Mouse (Mus musculus): Measurements from ENCODE around the gene Sumo3. TPM values are rescaled to one million over a fixed set of nuclear protein-coding genes. Genes with fewer than 3 reads are reported as not detected.

Gene Sumo3
- polyA plus RNA-seq, 1 experiment from 2014 or later = 282 TPM

- Histone ChIP-seq H3K4me1 (replicated peaks) (peaks cover 21% of the 10 kb centered on the region), H3K36me3 (no peaks in the 10 kb centered on the region), H3K27me3 (no peaks in the 10 kb centered on the region), H3K9ac (no peak overlapping the region), H3K27ac (replicated peaks) (no peak overlapping the region), H3K4me3 (no peak overlapping the region), H3K4me2 (peak overlapping the region; percentile 70; the same call in 1 of the 2 replicates), H3K9me3 (no peaks in the 10 kb centered on the region)
- ATAC-seq (ENCODE audit: low FRiP score, low read depth) = no peak
- 61% methylated on average over 10 of the region's 10 CpGs for WGBS
These were observed 25.6 kb upstream of the Sumo3 start for GRCm38 (mm10) chr10:77580027-77580920.

DNA sequence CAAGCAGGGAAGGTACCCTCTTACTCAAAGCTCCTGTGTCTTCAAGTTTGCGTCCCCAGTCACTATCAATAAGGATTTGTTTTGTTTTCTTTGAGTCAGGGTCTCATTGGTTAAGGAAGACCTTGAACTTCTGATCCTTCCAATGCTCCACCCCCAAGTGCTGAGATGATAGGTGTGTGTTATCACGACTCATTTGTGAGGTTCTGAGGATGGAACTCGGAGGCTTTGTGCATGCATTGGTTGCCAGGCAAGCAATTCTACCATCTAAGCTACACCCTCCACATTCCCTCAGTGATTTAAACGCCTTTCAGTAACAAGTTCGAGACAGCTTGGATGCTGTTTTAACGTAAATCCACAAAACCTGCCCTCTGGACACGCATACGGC lies 24.9 kb upstream of the Sumo3 start:
- Histone ChIP-seq H3K9me3 (no peaks in the 10 kb centered on the region), H3K4me1 (replicated peaks) (peaks cover 26% of the 10 kb centered on the region), H3K9ac (peak overlapping the region; percentile 82), H3K27me3 (no peaks in the 10 kb centered on the region), H3K4me2 (peak overlapping the region; percentile 70), H3K27ac (replicated peaks) (peak overlapping the region; percentile 89), H3K4me3 (peak overlapping the region; percentile 77), H3K36me3 (no peaks in the 10 kb centered on the region)
- ATAC-seq (ENCODE audit: low FRiP score, low read depth) = peak; percentile 14; the same call in 1 of the 2 replicates
- 12% methylated on average over 8 of the region's 8 CpGs for WGBS

DNA sequence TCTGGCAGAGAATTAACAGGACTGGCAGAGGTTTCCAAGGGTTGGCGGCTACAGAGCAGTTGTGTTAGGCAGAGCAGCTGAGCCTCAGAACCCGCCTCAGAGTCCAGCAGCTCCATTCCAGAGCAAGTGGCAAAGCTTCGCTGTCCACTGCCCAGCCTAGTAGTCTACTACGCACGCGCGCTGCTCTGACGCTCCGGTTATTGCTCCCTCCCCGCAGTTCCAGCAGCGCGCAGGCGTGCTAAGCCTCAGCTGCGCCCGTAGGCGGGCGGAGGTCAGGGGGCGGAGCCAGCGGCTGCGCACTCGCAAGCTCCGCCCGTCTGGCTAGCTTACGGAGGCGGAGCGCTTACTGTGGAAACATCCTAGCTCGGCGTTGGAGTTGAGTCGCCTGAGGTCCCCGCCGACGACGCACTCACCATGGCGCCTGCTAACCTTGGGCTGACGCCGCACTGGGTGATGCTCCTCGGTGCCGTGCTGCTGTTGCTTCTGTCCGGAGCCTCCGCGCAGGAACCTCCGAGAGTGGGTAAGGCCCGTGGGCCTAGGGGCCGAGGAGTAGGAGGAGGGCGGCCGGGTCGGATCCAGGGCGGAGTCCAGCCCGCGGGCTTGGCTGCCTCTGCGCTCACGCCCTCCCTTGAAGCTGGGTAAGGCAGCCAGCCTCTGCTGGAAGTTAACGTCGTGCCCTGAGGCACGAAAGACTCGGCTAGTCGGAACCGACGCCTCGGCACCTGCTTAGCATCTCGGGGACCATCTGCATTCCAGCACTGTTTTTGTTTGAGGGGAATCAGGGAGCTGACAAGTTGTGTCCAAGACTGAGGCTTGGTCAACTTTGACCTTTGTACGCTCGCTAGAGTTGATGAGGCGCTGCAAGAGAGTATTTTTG lies 24.3 kb upstream of the Sumo3 start, which contains the start of gene Pttg1ip:
TSS of gene Pttg1ip (plus strand) at position 313 of the 877 bp plus-strand sequence.
- ATAC-seq (ENCODE audit: low FRiP score, low read depth) = peak; percentile 98
- WGBS = under 1% methylated on average over 64 of the region's 64 CpGs
- H3K36me3 ChIP-seq = no peaks in the 10 kb centered on the region
- peak within 1 kb of the TSS; percentile 70 for H3K4me2 ChIP-seq
- peaks cover 27% of the 10 kb centered on the region for H3K4me1 ChIP-seq (replicated peaks)
- no peaks in the 10 kb centered on the region for H3K27me3 ChIP-seq
- H3K9ac ChIP-seq = peak within 1 kb of the TSS; percentile 82
- peak within 1 kb of the TSS; percentile 77 for H3K4me3 ChIP-seq
- H3K27ac ChIP-seq (replicated peaks) = peak within 1 kb of the TSS; percentile 89
- H3K9me3 ChIP-seq = no peaks in the 10 kb centered on the region

DNA sequence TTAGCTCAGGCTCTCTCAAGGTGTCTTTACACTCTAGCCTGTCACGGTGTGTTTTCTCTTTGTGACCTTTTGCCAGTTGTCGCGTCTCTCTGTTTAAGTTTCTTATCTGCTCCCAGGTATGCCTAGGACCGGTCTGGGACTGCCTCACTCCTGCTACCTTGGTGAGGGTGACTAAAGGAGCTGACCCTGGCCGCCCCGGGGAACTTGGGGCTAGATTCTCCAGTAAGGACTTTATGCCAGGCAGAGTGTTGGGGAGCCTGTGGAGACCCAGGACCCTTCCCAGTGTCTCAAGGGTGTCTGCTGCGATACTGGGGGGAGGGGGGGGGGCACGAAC lies 23.6 kb upstream of the Sumo3 start:
- H3K4me3 ChIP-seq = peak overlapping the region; percentile 77
- H3K27me3 ChIP-seq = no peaks in the 10 kb centered on the region
- H3K9me3 ChIP-seq = no peaks in the 10 kb centered on the region
- WGBS = 7% methylated on average over 8 of the region's 8 CpGs
- ATAC-seq (ENCODE audit: low FRiP score, low read depth) = no peak
- peaks cover 27% of the 10 kb centered on the region for H3K4me1 ChIP-seq (replicated peaks)
- H3K9ac ChIP-seq = peak overlapping the region; percentile 82
- peak overlapping the region; percentile 70 for H3K4me2 ChIP-seq
- no peaks in the 10 kb centered on the region for H3K36me3 ChIP-seq
- peak overlapping the region; percentile 87; the same call in 1 of the 2 replicates for H3K27ac ChIP-seq (replicated peaks)

GRCm38 (mm10) chr10:77583795-77584422 lies 22.0 kb upstream of the Sumo3 start:
- Histone ChIP-seq H3K27ac (replicated peaks) (no peak overlapping the region), H3K36me3 (0 out of 2 replicates have a peak, but pooled peaks cover 4% of the 10 kb centered on the region), H3K27me3 (no peaks in the 10 kb centered on the region), H3K4me2 (peak overlapping the region; percentile 4; the same call in 1 of the 2 replicates), H3K4me3 (no peak overlapping the region), H3K9me3 (no peaks in the 10 kb centered on the region), H3K4me1 (replicated peaks) (peaks cover 35% of the 10 kb centered on the region), H3K9ac (no peak overlapping the region)
- WGBS = 70% methylated on average over 10 of the region's 10 CpGs
- ATAC-seq (ENCODE audit: low FRiP score, low read depth) = no peak

GRCm38 (mm10) chr10:77586637-77587036 lies 19.3 kb upstream of the Sumo3 start:
- H3K9me3 ChIP-seq = no peaks in the 10 kb centered on the region
- H3K27me3 ChIP-seq = no peaks in the 10 kb centered on the region
- 94% methylated on average over 3 of the region's 3 CpGs for WGBS
- ATAC-seq (ENCODE audit: low FRiP score, low read depth) = no peak
- H3K36me3 ChIP-seq = peaks cover 16% of the 10 kb centered on the region; the same call in 1 of the 2 replicates
- H3K4me2 ChIP-seq = no peak overlapping the region
- H3K27ac ChIP-seq (replicated peaks) = no peak overlapping the region
- peaks cover 38% of the 10 kb centered on the region for H3K4me1 ChIP-seq (replicated peaks)
- H3K4me3 ChIP-seq = no peak overlapping the region
- H3K9ac ChIP-seq = no peak overlapping the region

DNA sequence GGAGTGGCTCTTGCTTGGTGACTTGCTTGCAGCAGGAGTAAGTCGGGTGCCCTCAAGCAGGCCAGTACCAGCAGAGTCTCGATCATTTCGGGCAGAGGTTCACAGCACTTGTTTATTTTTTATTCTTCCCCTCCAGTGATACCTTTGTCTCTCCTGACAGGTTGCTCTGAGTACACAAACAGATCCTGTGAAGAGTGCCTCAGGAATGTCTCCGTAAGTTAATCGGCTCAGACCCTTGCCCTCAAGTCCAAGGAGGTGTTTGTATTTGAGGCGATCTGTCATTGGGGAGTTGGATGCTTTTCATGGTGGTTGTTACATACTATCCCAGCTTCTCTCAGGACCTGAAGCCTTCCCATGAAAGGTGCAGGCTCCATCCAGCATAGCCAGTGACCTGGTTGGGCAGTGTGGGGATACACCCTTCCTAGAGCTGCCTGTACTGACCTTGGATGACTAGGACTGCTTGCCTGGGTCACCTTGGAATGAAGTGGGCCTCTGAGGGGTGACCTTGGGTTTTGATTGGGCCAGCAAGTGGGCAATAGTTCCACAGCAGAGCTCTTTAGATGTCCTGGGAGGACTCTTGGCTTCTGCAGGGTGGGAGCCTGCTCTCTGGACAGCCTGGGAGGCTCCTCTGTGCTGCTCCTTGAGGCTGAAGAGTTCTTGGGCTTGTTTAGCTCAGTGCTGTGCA lies 18.7 kb upstream of the Sumo3 start:
- Histone ChIP-seq H3K9me3 (no peaks in the 10 kb centered on the region), H3K9ac (no peak overlapping the region), H3K27ac (replicated peaks) (no peak overlapping the region), H3K36me3 (peaks cover 17% of the 10 kb centered on the region; the same call in 1 of the 2 replicates), H3K27me3 (no peaks in the 10 kb centered on the region), H3K4me1 (replicated peaks) (peaks cover 38% of the 10 kb centered on the region), H3K4me3 (no peak overlapping the region), H3K4me2 (no peak overlapping the region)
- no peak for ATAC-seq (ENCODE audit: low FRiP score, low read depth)
- 90% methylated on average over 6 of the region's 6 CpGs for WGBS

DNA sequence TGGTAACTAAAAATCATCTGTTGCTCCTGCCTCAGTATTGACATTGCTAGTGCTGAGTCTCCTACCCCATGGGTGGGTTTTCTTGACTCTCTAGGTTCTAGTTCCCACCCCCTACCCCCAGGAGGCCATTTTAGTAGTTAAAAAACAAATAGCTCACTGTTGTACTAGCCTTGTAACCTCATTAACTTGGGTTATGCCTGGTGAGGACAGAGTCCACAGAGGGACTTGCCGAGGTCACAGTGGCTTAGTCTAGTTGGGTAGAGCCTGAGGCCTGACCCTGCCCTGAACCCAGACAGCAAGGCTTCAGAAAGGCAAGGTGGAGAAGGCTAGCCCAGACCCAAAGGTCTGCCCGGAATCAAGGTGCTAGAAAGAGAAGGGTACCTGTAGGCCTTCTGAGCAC lies 17.9 kb upstream of the Sumo3 start:
- WGBS = 93% methylated on average over 2 of the region's 2 CpGs
- no peak overlapping the region for H3K4me3 ChIP-seq
- peaks cover 22% of the 10 kb centered on the region for H3K36me3 ChIP-seq
- no peak overlapping the region for H3K27ac ChIP-seq (replicated peaks)
- no peaks in the 10 kb centered on the region for H3K9me3 ChIP-seq
- H3K27me3 ChIP-seq = no peaks in the 10 kb centered on the region
- H3K9ac ChIP-seq = no peak overlapping the region
- no peak overlapping the region for H3K4me2 ChIP-seq
- H3K4me1 ChIP-seq (replicated peaks) = peaks cover 30% of the 10 kb centered on the region
- ATAC-seq (ENCODE audit: low FRiP score, low read depth) = no peak

- WGBS = 77% methylated on average over 7 of the region's 7 CpGs
- Histone ChIP-seq H3K9me3 (no peaks in the 10 kb centered on the region), H3K27me3 (no peaks in the 10 kb centered on the region), H3K4me3 (no peak overlapping the region), H3K4me2 (no peak overlapping the region), H3K4me1 (replicated peaks) (peaks cover 19% of the 10 kb centered on the region), H3K27ac (replicated peaks) (peak overlapping the region; percentile 22; the same call in 1 of the 2 replicates), H3K9ac (no peak overlapping the region), H3K36me3 (peaks cover 33% of the 10 kb centered on the region)
- no peak for ATAC-seq (ENCODE audit: low FRiP score, low read depth)
These were observed 16.8 kb upstream of the Sumo3 start for GRCm38 (mm10) chr10:77589117-77589516.

GRCm38 (mm10) chr10:77589749-77590148 lies 16.1 kb upstream of the Sumo3 start:
- Histone ChIP-seq H3K27me3 (no peaks in the 10 kb centered on the region), H3K27ac (replicated peaks) (no peak overlapping the region), H3K4me1 (replicated peaks) (peaks cover 18% of the 10 kb centered on the region; the same call in 1 of the 2 replicates), H3K36me3 (peaks cover 39% of the 10 kb centered on the region), H3K4me2 (no peak overlapping the region), H3K4me3 (no peak overlapping the region), H3K9ac (no peak overlapping the region), H3K9me3 (no peaks in the 10 kb centered on the region)
- 68% methylated on average over 8 of the region's 8 CpGs for WGBS
- peak; percentile 53; the same call in 1 of the 2 replicates for ATAC-seq (ENCODE audit: low FRiP score, low read depth)

DNA sequence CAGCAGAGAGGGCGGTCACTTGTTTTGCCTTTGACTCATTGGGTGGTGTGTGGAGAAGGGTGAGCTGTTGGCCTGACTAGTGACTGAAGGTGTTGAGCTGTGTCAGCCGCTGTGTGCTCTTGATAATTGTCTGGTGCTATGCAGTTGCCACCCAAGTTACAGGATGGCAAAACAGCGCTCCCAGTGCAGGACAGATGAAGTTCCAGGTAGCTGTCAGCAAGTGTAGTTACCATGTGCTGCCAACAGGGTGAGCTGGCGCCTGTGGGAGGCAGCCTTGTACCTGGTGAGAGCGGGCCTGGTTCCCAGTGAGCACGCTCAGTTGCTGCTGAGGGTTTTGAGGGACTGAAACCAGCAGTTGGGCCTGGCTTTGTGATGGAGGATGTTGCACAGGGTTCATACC lies 15.1 kb upstream of the Sumo3 start:
- 42% methylated on average over 6 of the region's 6 CpGs for WGBS
- Histone ChIP-seq H3K4me1 (replicated peaks) (peaks cover 14% of the 10 kb centered on the region; the same call in 1 of the 2 replicates), H3K36me3 (peaks cover 49% of the 10 kb centered on the region), H3K4me2 (no peak overlapping the region), H3K9me3 (no peaks in the 10 kb centered on the region), H3K27ac (replicated peaks) (no peak overlapping the region), H3K27me3 (no peaks in the 10 kb centered on the region), H3K4me3 (no peak overlapping the region), H3K9ac (no peak overlapping the region)
- 0 out of 2 replicates have a peak, but pooled peaks have one; percentile 18 for ATAC-seq (ENCODE audit: low FRiP score, low read depth)
